In the genomic region with DNA sequence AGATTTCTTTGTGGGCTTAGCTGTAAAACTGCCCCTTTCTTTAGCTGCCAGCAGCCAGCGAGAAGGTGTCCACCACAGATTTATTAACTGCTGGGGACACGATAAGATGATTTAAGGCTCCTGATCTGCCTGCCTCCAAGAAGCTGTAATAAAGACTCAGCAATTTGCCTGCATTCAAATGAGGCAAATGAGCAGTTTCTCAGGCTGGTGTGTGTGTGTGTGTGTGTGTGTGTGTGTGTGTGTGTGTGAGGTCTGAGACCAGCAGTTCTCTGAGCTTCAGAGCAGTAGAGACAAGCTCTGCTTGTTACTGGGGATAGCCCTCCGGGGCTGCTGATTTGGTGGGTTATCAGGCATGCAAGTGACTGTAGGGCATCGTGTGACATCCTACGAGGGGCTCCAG, we compare ENCODE assay signal across 26 mouse cellular contexts.
"Had no signal": no experiment of that assay in that cellular context is flagged by ENCODE, and none has a peak within 500 bp of the region (broad histone marks: within the 10 kb centered on the region; RNA-seq: fewer than 3 reads in every experiment).

No protein-coding gene starts in this region.

- H3K9me3 ChIP-seq: heart, embryonic 13.5 days; heart, embryonic 15.5 days; kidney, embryonic 15.5 days; limb, embryonic 13.5 days; limb, embryonic 15.5 days had no signal

- H3K4me3 ChIP-seq: gastrocnemius, adult 2 months; heart, adult 2 months; heart, embryonic 13.5 days; heart, embryonic 15.5 days; kidney, embryonic 15.5 days; limb, embryonic 13.5 days; limb, embryonic 15.5 days had no signal

- ATAC-seq: forebrain, embryonic 16.5 days; hindbrain, postnatal 0 days; intestine, embryonic 16.5 days had no signal

- H3K27ac ChIP-seq: gastrocnemius, adult 2 months; heart, adult 2 months; heart, embryonic 13.5 days; heart, embryonic 15.5 days; hindbrain, embryonic 14.5 days; hindbrain, postnatal 0 days; kidney, embryonic 15.5 days; kidney, postnatal 0 days; limb, embryonic 13.5 days; limb, embryonic 15.5 days had no signal

- H3K4me2 ChIP-seq: heart, embryonic 11.5 days; heart, embryonic 13.5 days; heart, embryonic 15.5 days; hindbrain, embryonic 14.5 days; kidney, embryonic 15.5 days; limb, embryonic 13.5 days; limb, embryonic 15.5 days had no signal

- DNase-seq: gastrocnemius, adult 2 months; gastrocnemius, postnatal 10 days; gastrocnemius, postnatal 25 days; heart, adult 11 months; heart, adult 2 months; heart, postnatal 14 days; heart, postnatal 36 days; kidney, adult 11 months; kidney, adult 2 months; kidney, adult 9 months; kidney, postnatal 14 days; kidney, postnatal 36 days; layer of hippocampus, adult 9-11 months; layer of hippocampus, postnatal 36 days; left cerebral cortex, postnatal 4 days had no signal

- H3K4me1 ChIP-seq: heart, embryonic 13.5 days; heart, embryonic 15.5 days; kidney, embryonic 15.5 days; limb, embryonic 13.5 days; limb, embryonic 15.5 days had no signal

- H3K27me3 ChIP-seq: heart, embryonic 13.5 days; heart, embryonic 15.5 days; kidney, embryonic 15.5 days; limb, embryonic 13.5 days; limb, embryonic 15.5 days had no signal

- H3K9ac ChIP-seq: heart, embryonic 13.5 days; heart, embryonic 15.5 days; hindbrain, embryonic 14.5 days; kidney, embryonic 15.5 days; limb, embryonic 13.5 days; limb, embryonic 15.5 days had no signal

- H3K36me3 ChIP-seq: heart, embryonic 13.5 days; heart, embryonic 15.5 days; kidney, embryonic 15.5 days; limb, embryonic 13.5 days; limb, embryonic 15.5 days had no signal
